Mouse (Mus musculus) T-helper 2 cell (primary cell): Measurements from ENCODE around the gene Map4k4.

ENCODE experiments used
- in situ Hi-C: fragments of 300-600 bp; cut with MboI, MseI; formaldehyde crosslinking; loops from one replicate; pipeline ENCODE4 v1.15.1; 2025; ENCODE audit warnings: high pct_unique_total_duplicates

Map4k4 gene

GRCm38 (mm10) chr1:39961113-39961512, 60.4 kb downstream of the Map4k4 start:
- in situ Hi-C loops = no loop called here

- in situ Hi-C loops = no loop called here
These were observed 61.6 kb downstream of the Map4k4 start for GRCm38 (mm10) chr1:39962321-39962720.

GRCm38 (mm10) chr1:39962840-39963239, 62.1 kb downstream of the Map4k4 start:
- in situ Hi-C loops = no loop called here

GRCm38 (mm10) chr1:39963821-39964220, 63.1 kb downstream of the Map4k4 start:
- in situ Hi-C loops = no loop called here

- in situ Hi-C loops = no loop called here
These were observed 63.7 kb downstream of the Map4k4 start for GRCm38 (mm10) chr1:39964427-39964826.

- in situ Hi-C loops = no loop called here
These were observed 64.7 kb downstream of the Map4k4 start for GRCm38 (mm10) chr1:39965461-39965860.

GRCm38 (mm10) chr1:39968999-39969398, 68.3 kb downstream of the Map4k4 start:
- in situ Hi-C loops = no loop called here

DNA sequence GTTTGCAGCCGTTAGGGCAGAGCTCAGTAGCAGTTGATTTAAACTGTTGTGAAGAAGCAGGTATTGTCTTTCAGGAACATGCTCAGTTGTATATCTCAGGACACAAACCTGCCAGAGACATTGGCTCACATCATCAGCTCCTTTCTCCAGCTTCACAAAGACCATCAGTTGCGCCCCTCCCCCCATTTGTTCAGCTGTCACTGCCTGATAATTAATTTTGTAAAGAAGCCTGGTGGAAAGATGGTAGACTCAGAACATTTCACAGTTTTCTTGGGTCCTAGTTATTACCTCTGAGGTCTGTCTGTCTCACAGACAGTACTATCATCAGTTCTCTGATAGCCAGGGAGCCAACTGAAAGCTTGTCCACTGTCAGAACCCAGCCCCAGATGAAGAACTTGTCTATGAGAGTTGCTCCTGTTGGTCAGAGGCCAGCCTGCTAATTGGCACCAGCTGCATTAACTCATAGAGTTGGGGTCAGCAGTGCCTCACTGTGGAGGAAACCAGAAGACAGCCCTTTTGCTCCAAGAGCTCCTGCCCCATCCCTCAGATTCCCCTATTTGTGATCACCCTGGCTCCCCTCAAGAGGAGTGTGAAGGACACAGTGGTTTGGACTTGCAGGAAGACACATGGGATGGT, 69.2 kb downstream of the Map4k4 start:
- in situ Hi-C loops = no loop called here

DNA sequence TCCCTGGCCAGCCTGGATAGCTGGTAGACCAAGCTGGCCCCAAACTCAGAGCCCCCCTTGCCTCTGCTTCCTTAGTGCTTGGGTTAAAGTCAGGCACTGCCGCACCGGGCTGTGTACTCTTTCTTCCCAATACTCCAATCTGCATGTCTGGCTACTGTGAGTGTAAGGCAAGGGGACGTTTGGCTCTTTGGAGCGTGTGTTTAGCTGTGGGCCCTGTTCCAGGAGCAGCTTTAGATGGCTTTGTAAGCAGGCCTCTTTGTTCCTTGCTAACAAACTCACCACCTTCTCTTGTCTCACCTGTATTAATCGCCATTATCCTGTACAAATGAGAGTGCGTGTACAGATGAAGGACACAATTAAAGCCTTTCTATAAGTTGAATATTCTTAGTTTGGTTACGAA, 71.7 kb downstream of the Map4k4 start:
- in situ Hi-C loops = no loop called here

DNA sequence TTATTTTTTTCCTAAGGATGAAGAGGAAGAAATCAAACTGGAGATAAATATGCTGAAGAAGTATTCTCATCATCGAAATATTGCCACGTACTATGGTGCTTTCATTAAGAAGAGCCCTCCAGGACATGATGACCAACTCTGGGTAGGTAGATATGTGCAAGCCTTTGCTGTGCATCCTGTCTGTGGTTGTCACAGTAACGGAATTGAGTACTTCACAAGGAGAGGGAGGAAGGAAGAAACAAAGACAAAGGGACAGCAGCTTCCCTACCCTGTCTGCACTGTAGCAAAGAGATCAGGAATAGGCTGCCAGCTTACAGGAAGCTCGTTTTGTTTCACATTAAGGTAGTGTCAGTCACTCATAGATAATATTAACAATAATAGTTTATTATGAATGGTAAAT, 73.2 kb downstream of the Map4k4 start:
- in situ Hi-C loops = no loop called here

- in situ Hi-C loops = loop anchor here (5.0 kb wide), 1 partner anchor 288 kb away; no protein-coding TSS in a partner anchor
These were observed 74.3 kb downstream of the Map4k4 start for GRCm38 (mm10) chr1:39975005-39975404.

- in situ Hi-C loops = loop anchor here (5.0 kb wide), 1 partner anchor 289 kb away; no protein-coding TSS in a partner anchor
These were observed 75.4 kb downstream of the Map4k4 start for GRCm38 (mm10) chr1:39976107-39976506.

GRCm38 (mm10) chr1:39976847-39977744, 76.4 kb downstream of the Map4k4 start:
- in situ Hi-C loops = loop anchor here (5.0 kb wide), 1 partner anchor 290 kb away; no protein-coding TSS in a partner anchor

- in situ Hi-C loops = loop anchor here (5.0 kb wide), 1 partner anchor 292 kb away; no protein-coding TSS in a partner anchor
These were observed 78.2 kb downstream of the Map4k4 start for GRCm38 (mm10) chr1:39978781-39979486.

- in situ Hi-C loops = no loop called here
These were observed 79.9 kb downstream of the Map4k4 start for GRCm38 (mm10) chr1:39980314-39981290.

DNA sequence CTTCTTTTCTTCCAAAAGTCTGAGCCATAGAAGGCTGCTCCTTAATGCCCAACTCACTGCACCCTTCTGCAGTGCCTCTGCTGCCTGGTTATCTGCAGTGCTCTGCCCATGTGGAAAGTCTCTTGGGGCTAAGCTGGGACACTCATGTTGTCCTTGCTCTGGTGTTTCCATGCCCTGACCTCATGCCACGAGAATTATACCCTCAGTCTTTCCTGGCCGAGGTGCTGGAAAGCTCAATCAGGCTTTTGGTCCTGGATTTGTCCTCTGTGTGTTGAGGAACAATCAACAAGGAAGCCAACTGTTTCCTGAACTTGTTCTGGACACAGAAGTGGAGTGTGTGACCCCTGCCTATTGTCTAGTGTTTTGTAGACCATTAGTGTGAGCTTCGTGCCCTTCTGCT, 81.3 kb downstream of the Map4k4 start:
- in situ Hi-C loops = no loop called here

DNA sequence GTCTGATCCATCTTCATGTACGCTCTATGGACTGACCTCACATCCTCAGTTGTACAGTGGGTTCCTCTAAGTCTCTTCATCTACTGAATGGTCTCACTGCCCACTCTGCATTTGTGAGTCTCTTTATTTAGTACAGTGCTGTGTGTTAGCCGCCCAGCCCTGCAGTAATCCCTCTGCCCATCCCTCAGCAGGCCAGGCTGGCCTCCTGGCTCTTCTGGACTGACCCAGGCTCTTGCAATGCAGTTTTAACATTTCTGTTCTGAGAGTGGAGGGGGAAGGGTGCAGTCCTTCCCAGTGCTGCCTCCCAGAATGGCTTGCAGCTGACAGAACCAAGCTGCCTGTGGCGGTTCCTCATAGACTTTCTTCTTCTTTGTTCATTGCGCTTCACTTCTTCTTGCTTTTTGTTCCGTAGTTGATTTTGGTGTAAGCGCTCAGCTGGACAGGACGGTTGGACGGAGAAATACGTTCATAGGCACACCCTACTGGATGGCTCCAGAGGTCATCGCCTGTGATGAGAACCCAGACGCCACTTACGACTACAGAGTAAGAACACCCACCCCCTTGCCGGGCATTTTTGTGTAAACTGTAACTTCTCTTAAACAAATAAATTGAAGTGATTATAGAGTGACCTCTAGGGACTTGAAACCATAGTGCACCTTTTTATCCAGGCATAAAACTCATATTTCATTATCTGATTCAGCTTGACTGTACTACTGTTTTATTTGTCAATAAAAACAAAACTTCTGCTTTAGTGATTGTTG, 82.2 kb downstream of the Map4k4 start:
- in situ Hi-C loops = no loop called here

- in situ Hi-C loops = no loop called here
These were observed 83.6 kb downstream of the Map4k4 start for GRCm38 (mm10) chr1:39984331-39984730.

DNA sequence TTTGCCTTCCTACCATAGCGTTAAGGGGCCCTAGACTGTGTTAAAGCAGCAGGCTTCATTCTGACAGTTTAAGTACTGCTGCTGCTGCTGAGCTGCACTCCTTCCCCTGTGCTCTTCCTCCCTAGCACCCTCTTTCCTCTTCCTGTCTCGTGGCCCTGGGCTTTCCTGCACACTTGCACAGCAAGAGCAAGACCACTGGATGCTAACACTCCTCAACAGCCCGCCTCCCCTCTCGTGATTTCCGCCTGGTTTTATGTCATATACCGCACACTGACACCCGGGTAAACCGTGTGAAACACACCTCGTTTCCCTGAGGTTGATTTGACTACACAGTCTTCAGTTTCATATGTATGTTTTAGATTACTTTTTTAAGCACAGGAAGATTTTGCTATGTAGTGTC, 86.1 kb downstream of the Map4k4 start:
- in situ Hi-C loops = no loop called here

DNA sequence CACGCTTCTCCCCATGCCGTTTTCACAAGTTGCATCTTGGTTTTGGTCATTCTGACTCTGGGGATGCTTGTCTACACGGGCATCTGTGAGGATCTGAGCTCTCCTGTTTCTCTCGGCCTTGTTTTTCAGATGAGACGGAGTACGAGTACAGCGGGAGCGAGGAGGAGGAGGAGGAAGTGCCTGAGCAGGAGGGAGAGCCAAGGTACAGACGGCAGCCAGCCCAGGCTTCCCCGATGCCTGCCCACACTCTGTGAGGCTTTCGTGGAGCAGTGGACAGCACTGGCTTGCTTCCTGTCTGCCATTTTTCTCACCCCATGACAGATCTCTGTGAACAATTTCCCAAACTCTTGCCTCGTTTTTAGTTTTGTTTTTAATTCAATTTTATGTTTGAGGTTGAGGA, 88.1 kb downstream of the Map4k4 start:
- in situ Hi-C loops = no loop called here
